Mouse (Mus musculus): Measurements from ENCODE around the gene Rbbp5. TPM values are rescaled to one million over a fixed set of nuclear protein-coding genes. Genes with fewer than 3 reads are reported as not detected.
A peak's percentile ranks its signal among the peaks of the same experiment; 100 is the strongest.
"Not testable (repeated sequence)": the region's sequence is repeated elsewhere in the genome, so short reads cannot be mapped to it uniquely, and the experiment has no call there.

Gene Rbbp5
- polyA plus RNA-seq, 1 experiment from 2014 or later, result 55.5 TPM

DNA sequence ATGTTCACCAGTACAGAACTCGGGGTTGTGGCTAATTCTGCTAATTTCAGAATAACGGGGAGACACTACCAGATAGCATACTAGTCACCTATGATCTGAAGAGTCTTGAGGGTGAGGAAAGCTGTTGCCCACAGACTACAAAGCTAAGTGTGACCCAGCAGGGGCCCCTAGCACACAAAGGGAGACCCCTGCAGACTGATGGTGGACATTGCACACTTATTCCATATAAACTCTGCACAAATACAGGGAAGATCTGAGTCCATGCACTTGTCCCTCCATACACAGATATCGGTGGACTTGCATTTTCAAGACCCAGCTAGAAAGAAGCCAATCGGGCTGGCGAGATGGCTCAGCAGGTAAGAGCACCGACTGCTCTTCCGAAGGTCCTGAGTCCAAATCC lies 7.6 kb upstream of the Rbbp5 start:
- no peak for ATAC-seq (replicated peaks)

DNA sequence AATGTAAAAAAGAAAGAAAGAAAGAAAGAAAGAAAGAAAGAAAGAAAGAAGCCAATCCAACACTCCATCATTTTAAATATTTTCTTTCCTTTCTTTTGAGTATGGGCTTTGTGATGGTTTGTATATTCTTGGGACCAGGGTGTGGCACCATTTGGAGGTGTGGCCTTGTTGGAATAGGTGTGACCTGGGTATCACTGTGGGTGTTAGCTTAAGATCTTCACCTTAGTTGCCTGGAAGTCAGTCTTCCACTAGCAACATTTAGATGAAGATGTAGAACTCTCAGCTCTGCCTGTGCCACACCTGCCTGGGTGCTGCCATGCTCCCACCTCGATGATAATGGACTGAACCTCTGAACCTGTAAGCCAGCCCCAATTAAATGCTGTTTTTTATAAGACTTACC lies 7.1 kb upstream of the Rbbp5 start:
- WGBS, result 98% methylated on average over 1 of the region's 1 CpGs
- not testable (repeated sequence) for H3K4me2 ChIP-seq (replicated peaks); H3K27me3 ChIP-seq; ATAC-seq (replicated peaks); H3K9me3 ChIP-seq; H3K27ac ChIP-seq (replicated peaks); H3K4me1 ChIP-seq; H3K9ac ChIP-seq (replicated peaks); H3K36me3 ChIP-seq; H3K4me3 ChIP-seq

More for the DNA sequence above, 7.6 kb upstream of the Rbbp5 start:
- Histone ChIP-seq H3K4me2 (replicated peaks) (no peak overlapping the region), H3K27ac (replicated peaks) (no peak overlapping the region), H3K4me3 (no peak overlapping the region), H3K9me3 (no peaks in the 10 kb centered on the region), H3K27me3 (no peaks in the 10 kb centered on the region), H3K4me1 (no peaks in the 10 kb centered on the region), H3K36me3 (peaks cover 7% of the 10 kb centered on the region), H3K9ac (replicated peaks) (no peak overlapping the region)
- 95% methylated on average over 7 of the region's 7 CpGs for WGBS

DNA sequence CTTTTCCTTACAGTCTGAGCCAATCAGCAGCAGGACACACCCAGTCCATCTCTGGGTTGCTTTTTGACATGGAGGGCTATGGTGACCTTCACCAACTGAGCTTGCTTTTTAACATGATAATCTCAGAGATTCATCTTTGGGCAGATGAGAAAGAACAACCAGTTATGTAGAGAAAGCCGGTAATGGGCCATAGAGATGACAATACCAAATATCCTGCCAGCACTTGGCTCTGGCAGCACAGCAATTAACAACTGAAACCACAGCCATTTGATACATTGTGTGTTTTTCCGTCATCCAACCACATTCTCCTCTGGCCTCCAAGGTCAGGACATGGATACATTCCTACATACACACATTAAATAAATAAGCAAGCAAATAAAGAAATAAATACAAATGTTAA lies 6.1 kb upstream of the Rbbp5 start:
- H3K27me3 ChIP-seq, result no peaks in the 10 kb centered on the region
- no peak overlapping the region for H3K27ac ChIP-seq (replicated peaks)
- H3K9me3 ChIP-seq, result no peaks in the 10 kb centered on the region
- H3K4me1 ChIP-seq, result peaks cover 7% of the 10 kb centered on the region
- 90% methylated on average over 2 of the region's 2 CpGs for WGBS
- no peak overlapping the region for H3K4me2 ChIP-seq (replicated peaks)
- no peak overlapping the region for H3K9ac ChIP-seq (replicated peaks)
- H3K4me3 ChIP-seq, result no peak overlapping the region
- no peak for ATAC-seq (replicated peaks)
- no peaks in the 10 kb centered on the region; the same call in 1 of the 2 replicates for H3K36me3 ChIP-seq

DNA sequence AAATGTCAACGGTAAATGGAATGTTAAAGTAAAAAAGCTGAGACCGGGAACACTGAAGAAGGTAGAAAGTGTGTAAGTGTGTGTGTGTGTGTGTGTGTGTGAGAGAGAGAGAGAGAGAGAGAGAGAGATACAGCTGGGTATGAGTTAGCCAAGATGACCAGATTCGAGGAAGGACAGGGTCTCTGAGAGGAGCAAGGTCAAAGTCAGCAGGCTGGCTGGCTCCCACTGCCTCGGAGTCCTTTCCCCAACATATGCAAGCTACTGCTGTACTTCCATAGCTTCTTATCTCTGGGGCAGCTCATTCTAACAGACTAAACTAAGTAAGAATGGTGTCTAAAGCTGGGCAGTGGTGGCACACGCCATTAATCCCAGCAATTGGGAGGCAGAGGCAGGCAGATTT lies 5.7 kb upstream of the Rbbp5 start:
- H3K4me2 ChIP-seq (replicated peaks), result no peak overlapping the region
- no peak overlapping the region for H3K27ac ChIP-seq (replicated peaks)
- H3K27me3 ChIP-seq, result no peaks in the 10 kb centered on the region
- no peaks in the 10 kb centered on the region for H3K9me3 ChIP-seq
- ATAC-seq (replicated peaks), result no peak
- H3K4me1 ChIP-seq, result peaks cover 12% of the 10 kb centered on the region
- H3K9ac ChIP-seq (replicated peaks), result no peak overlapping the region
- no peaks in the 10 kb centered on the region; the same call in 1 of the 2 replicates for H3K36me3 ChIP-seq
- WGBS, result 90% methylated on average over 5 of the region's 5 CpGs
- no peak overlapping the region for H3K4me3 ChIP-seq

DNA sequence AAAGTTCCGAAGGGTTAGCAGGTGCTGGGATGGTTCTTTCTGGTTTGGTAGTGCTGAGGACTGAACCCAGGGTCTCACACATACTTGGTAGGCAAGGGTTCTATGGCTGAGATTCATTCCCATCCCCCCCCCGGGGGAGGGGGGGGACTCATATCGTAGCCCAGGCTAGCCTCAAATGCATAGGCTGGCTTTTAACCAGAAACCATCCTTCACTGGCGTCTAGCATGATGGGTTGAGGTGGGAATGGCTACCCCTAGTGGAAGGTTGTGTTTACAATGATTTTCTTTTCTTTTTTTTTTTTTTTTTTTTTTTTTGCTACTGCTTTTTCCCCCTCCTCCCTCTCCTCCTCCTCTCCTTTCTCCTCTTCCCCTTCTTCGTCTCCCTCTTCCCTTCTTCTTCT lies 4.6 kb upstream of the Rbbp5 start:
- Histone ChIP-seq H3K4me2 (replicated peaks) (no peak overlapping the region), H3K9me3 (no peaks in the 10 kb centered on the region), H3K4me1 (peaks cover 13% of the 10 kb centered on the region), H3K27ac (replicated peaks) (no peak overlapping the region), H3K4me3 (no peak overlapping the region), H3K27me3 (no peaks in the 10 kb centered on the region), H3K36me3 (no peaks in the 10 kb centered on the region), H3K9ac (replicated peaks) (no peak overlapping the region)
- WGBS, result 59% methylated on average over 5 of the region's 5 CpGs
- no peak for ATAC-seq (replicated peaks)

DNA sequence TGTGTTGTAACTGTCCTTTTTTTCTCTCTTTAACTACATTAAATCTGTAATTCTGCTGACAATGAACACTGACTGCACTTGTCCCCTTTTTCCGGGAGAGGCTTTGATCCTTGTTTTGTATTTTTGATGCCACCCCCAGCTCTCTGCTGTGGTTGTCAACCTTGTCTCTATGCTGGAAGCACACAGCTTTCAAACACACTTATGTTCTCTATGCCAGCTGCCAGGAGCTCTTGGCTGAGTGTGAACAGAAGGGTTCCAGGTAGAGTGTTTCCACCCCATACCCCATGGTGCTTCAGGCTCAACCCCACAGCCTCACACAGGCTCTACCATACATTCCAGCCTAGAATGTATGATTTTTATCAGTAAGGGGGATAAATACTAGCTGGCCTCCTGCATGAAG lies 2.7 kb upstream of the Rbbp5 start:
- no peak for ATAC-seq (replicated peaks)
- no peak overlapping the region for H3K27ac ChIP-seq (replicated peaks)
- no peaks in the 10 kb centered on the region for H3K9me3 ChIP-seq
- no peak overlapping the region for H3K4me2 ChIP-seq (replicated peaks)
- no peaks in the 10 kb centered on the region for H3K36me3 ChIP-seq
- H3K4me1 ChIP-seq, result peaks cover 27% of the 10 kb centered on the region
- H3K27me3 ChIP-seq, result no peaks in the 10 kb centered on the region
- WGBS, result 71% methylated on average over 1 of the region's 1 CpGs
- no peak overlapping the region for H3K9ac ChIP-seq (replicated peaks)
- no peak overlapping the region for H3K4me3 ChIP-seq

DNA sequence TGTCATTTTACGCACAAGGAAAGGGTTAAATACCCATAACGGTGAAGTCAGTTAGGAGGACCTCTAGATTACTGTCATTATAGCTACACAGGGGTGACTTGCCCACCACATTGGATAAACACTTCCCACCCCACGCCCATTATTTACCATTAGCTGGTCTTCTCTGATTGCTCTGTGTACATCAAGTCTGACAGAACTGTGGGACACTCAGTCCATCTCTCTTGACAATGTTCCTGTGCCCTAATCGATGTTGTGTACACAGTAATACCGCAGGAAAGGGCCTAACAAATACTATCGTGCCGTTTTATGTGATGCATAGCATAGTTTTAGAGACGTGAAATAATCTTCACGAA lies 614 bp upstream of the Rbbp5 start:
- H3K9me3 ChIP-seq, result no peaks in the 10 kb centered on the region
- H3K4me3 ChIP-seq, result peak overlapping the region; percentile 88
- 4% methylated on average over 9 of the region's 9 CpGs for WGBS
- H3K4me1 ChIP-seq, result peaks cover 32% of the 10 kb centered on the region
- peak overlapping the region; percentile 74 for H3K9ac ChIP-seq (replicated peaks)
- no peaks in the 10 kb centered on the region for H3K36me3 ChIP-seq
- peak; percentile 75 for ATAC-seq (replicated peaks)
- peak overlapping the region; percentile 65 for H3K4me2 ChIP-seq (replicated peaks)
- H3K27me3 ChIP-seq, result no peaks in the 10 kb centered on the region
- peak overlapping the region; percentile 75 for H3K27ac ChIP-seq (replicated peaks)

DNA sequence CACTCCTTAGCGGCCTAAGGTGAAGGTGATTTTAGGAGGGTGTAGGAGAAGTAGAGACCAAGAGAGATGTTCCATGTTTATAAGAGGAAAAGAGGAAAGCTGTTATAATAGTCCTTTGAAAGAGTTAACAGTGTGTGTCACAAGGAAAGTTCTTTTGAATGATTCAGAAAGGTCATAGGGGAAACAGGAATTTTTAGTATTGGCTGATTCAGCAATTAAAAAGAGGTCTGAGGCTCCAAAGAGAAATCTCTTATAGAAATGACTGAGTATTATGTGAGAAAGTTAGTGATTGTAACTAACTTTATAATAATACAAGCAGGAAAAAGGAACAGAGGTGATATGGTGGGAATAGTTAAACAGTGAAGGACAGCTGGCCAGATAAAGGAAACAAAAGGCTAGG lies 2.3 kb downstream of the Rbbp5 start:
- Histone ChIP-seq H3K4me1 (peaks cover 32% of the 10 kb centered on the region), H3K27me3 (no peaks in the 10 kb centered on the region), H3K4me2 (replicated peaks) (no peak overlapping the region), H3K9me3 (no peaks in the 10 kb centered on the region), H3K9ac (replicated peaks) (no peak overlapping the region), H3K27ac (replicated peaks) (no peak overlapping the region), H3K36me3 (no peaks in the 10 kb centered on the region), H3K4me3 (no peak overlapping the region)
- ATAC-seq (replicated peaks), result no peak
- WGBS, result 81% methylated on average over 1 of the region's 1 CpGs

DNA sequence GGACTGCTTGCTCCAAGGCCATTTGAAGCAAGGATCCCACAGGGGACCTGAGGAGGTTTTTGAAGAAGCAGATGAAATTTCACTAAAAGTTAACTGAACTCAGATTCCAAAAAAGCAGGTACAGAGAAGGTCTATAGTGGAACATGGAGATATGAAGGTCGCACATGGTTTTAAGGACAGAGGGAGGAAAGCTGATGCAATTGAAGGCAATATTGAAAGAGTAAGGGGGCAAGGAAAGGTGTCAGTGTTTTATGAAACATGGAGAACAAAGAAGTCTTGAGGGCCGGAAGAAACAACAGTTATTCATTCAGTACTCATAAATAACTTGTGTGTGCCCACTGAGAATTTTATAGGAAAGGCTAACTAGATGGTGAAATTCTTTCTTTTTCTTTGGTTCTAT lies 4.5 kb downstream of the Rbbp5 start:
- 89% methylated on average over 2 of the region's 2 CpGs for WGBS
- H3K9ac ChIP-seq (replicated peaks), result no peak overlapping the region
- peaks cover 11% of the 10 kb centered on the region for H3K36me3 ChIP-seq
- no peak overlapping the region for H3K4me2 ChIP-seq (replicated peaks)
- H3K4me3 ChIP-seq, result no peak overlapping the region
- H3K27ac ChIP-seq (replicated peaks), result no peak overlapping the region
- no peak for ATAC-seq (replicated peaks)
- no peaks in the 10 kb centered on the region for H3K27me3 ChIP-seq
- H3K9me3 ChIP-seq, result no peaks in the 10 kb centered on the region
- H3K4me1 ChIP-seq, result peaks cover 20% of the 10 kb centered on the region

DNA sequence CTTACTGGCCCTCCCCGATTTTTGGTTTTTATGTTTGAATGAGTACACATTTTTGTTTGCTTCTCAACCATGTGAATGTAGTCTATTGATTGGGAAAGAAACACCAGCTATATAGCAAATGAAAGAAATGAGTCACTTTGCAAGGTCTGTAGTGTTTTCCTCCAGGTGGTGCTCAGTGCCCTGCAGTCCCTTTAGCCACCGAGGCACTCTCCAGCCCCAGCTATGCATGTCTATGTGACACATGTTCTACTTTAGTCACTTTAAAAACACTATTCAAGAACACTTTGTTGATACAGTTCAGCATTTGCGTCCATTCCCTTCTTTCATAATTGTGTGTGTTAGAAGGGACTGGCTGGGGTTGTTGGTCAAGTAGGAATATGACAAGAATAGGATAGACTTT lies 6.1 kb downstream of the Rbbp5 start:
- Histone ChIP-seq H3K27ac (replicated peaks) (no peak overlapping the region), H3K9me3 (no peaks in the 10 kb centered on the region), H3K4me2 (replicated peaks) (no peak overlapping the region), H3K36me3 (peaks cover 17% of the 10 kb centered on the region), H3K9ac (replicated peaks) (no peak overlapping the region), H3K4me3 (no peak overlapping the region), H3K27me3 (no peaks in the 10 kb centered on the region), H3K4me1 (peaks cover 13% of the 10 kb centered on the region)
- no peak for ATAC-seq (replicated peaks)
- WGBS, result 89% methylated on average over 3 of the region's 3 CpGs

DNA sequence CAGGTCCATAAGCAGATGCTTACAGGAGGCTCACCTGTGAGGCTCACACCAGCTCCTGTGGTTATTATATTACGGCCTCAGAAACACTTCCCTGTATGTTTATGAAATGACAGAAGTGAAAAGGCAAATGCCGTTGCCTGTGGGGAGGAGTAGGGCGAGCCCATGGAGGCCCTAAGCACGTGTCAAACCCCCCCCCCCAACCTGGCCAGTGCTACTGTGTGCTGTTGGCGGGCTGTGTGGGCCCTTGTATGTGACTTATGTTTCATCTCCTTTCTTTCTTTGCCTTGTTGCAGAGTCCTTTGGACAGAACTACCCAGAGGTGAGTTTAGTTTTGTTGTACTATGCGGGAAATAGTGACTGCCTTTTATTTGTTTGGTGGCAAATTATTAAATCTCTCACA lies 6.6 kb downstream of the Rbbp5 start:
- H3K27me3 ChIP-seq, result no peaks in the 10 kb centered on the region
- no peak overlapping the region for H3K9ac ChIP-seq (replicated peaks)
- H3K36me3 ChIP-seq, result peaks cover 20% of the 10 kb centered on the region
- H3K4me1 ChIP-seq, result peaks cover 8% of the 10 kb centered on the region
- no peak for ATAC-seq (replicated peaks)
- H3K9me3 ChIP-seq, result no peaks in the 10 kb centered on the region
- H3K27ac ChIP-seq (replicated peaks), result no peak overlapping the region
- H3K4me3 ChIP-seq, result no peak overlapping the region
- H3K4me2 ChIP-seq (replicated peaks), result no peak overlapping the region
- WGBS, result 87% methylated on average over 6 of the region's 6 CpGs

DNA sequence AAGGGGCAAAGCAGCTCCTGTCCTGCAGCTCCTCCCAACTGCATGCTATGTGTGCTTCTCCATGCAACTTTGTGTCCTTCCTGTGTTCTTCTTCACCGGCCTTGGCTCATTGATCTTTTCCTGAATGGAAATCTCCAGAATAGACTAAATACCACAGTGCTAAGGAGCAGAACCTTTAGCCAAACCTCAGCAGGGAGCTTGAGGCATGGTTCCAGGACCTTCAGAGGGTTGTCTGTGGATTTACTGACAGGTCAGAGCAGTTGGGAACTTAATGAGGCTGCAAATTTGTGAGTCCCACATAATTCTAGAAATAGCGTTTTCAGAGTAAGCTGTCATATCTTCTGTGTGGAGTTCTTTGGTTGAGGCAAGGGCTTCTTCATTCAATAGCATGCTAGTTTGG lies 23.4 kb downstream of the Rbbp5 start:
- WGBS, result 97% methylated on average over 2 of the region's 2 CpGs
- Histone ChIP-seq H3K4me1 (no peaks in the 10 kb centered on the region), H3K9me3 (no peaks in the 10 kb centered on the region), H3K9ac (replicated peaks) (no peak overlapping the region), H3K36me3 (peaks cover 81% of the 10 kb centered on the region), H3K27me3 (no peaks in the 10 kb centered on the region), H3K27ac (replicated peaks) (no peak overlapping the region), H3K4me3 (no peak overlapping the region), H3K4me2 (replicated peaks) (no peak overlapping the region)
- no peak for ATAC-seq (replicated peaks)

DNA sequence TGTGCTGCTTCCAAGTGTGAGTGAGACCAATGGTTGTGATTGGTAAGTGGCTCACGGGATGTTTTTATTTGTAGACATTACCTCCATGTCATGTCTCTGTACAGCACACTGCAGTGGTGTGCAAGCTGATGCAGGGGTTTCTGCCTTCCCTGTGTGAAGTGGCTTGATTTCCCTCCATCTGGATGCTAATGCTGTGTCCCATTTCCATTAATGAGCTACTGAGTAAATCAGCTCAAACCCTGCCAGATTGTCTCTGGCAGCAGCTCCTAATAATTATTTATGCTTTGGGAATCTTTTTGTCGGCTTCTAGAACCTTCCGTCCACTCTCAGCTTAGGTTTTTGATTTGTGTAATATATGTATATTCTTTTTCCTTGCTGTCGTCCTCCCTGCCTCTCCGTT lies 28.0 kb downstream of the Rbbp5 start:
- H3K4me3 ChIP-seq, result no peak overlapping the region
- H3K27ac ChIP-seq (replicated peaks), result peak overlapping the region; percentile 42
- H3K4me1 ChIP-seq, result 0 out of 2 replicates have a peak, but pooled peaks cover 2% of the 10 kb centered on the region
- H3K9ac ChIP-seq (replicated peaks), result no peak overlapping the region
- no peaks in the 10 kb centered on the region for H3K9me3 ChIP-seq
- WGBS, result 72% methylated on average over 5 of the region's 5 CpGs
- no peaks in the 10 kb centered on the region for H3K27me3 ChIP-seq
- H3K36me3 ChIP-seq, result peaks cover 66% of the 10 kb centered on the region
- ATAC-seq (replicated peaks), result peak; percentile 47; the same call in 1 of the 2 replicates
- no peak overlapping the region for H3K4me2 ChIP-seq (replicated peaks)
